Mouse (Mus musculus) heart, postnatal 0 days (tissue): ENCODE results near the gene Tmprss11c. TPM values are rescaled to one million over a fixed set of nuclear protein-coding genes. Genes with fewer than 3 reads are reported as not detected.

Source experiments
- ATAC-seq: fragments of 200-750 bp; cut with Nextera tagmentation; 2 replicates; pipeline ENCODE4 v1.8.0; 2017; ENCODE audit warnings: low read depth, moderate number of reproducible peaks, moderate library complexity; ENCODE audit not compliant: insufficient read depth
- DNase-seq: peaks from one replicate; pipeline ENCODE4 v3.0.0-alpha.2; 2016; ENCODE audit warnings: low spot score
- H3K27ac ChIP-seq: fragments of 300-500 bp; sonication (generic); 2 replicates; pipeline ENCODE4 v1.5.1; 2014; ENCODE audit warnings: low read depth, mild to moderate bottlenecking
- H3K27me3 ChIP-seq: fragments of 300-500 bp; sonication (generic); 2 replicates; pipeline ENCODE4 v1.6.1; 2014; ENCODE audit warnings: low read length, mixed read lengths; ENCODE audit not compliant: control insufficient read depth, insufficient read depth
- H3K36me3 ChIP-seq: fragments of 300-500 bp; sonication (generic); replicated peaks from 2 replicates; pipeline ENCODE4 v1.6.1; 2014; ENCODE audit warnings: low read length, mixed read lengths; ENCODE audit not compliant: control insufficient read depth, insufficient read depth
- H3K4me1 ChIP-seq: fragments of 300-500 bp; sonication (generic); 2 replicates; pipeline ENCODE4 v1.6.1; 2014; ENCODE audit warnings: antibody characterized with exemption; ENCODE audit not compliant: control insufficient read depth, insufficient read depth
- H3K4me2 ChIP-seq: fragments of 300-500 bp; sonication (generic); 2 replicates; pipeline ENCODE4 v1.6.1; 2014; ENCODE audit warnings: low read depth, mild to moderate bottlenecking, low read length, moderate library complexity
- H3K4me3 ChIP-seq: fragments of 300-500 bp; sonication (generic); 2 replicates; pipeline ENCODE4 v1.5.1; 2014; ENCODE audit warnings: low read depth, low read length
- H3K9ac ChIP-seq: fragments of 300-500 bp; sonication (generic); replicated peaks from 2 replicates; pipeline ENCODE4 v1.6.1; 2014; ENCODE audit warnings: low read depth, low read length, mixed read lengths
- H3K9me3 ChIP-seq: fragments of 300-500 bp; sonication (generic); replicated peaks from 2 replicates; pipeline ENCODE4 v1.6.1; 2016; ENCODE audit warnings: low read length; ENCODE audit not compliant: control insufficient read depth
- CTCF ChIP-seq: IDR thresholded peaks from 2 replicates; pipeline ENCODE4 v1.5.1; 2016; ENCODE audit warnings: antibody characterized with exemption, control low read depth, low read depth
- EP300 ChIP-seq: IDR thresholded peaks from 2 replicates; pipeline ENCODE4 v1.6.1; 2016; ENCODE audit warnings: antibody characterized with exemption, low read depth
- WGBS: fragments of 180-500 bp; shearing (Covaris S2); extraction: QIAGEN DNeasy Blood & Tissue Kit; methylation state at CpG from one replicate; pipeline ENCODE4 v1.1.7; 2014; 5-methylcytosine and 5-hydroxymethylcytosine counted together
- polyA plus RNA-seq: library from polyadenylated mRNA; unstranded; fragments of >200 nt; fragmentation: Nextera tagmentation; extraction: Ambion mirVana; gene quantifications from 2 replicates; pipeline ENCODE4 v1.2.1, GENCODE M21; 2015
- total RNA-seq: library from RNA; depleted of rRNA; stranded (reverse); fragments of >200 nt; gene quantifications from 2 replicates; pipeline ENCODE4 v1.2.3, GENCODE M21; 2014; ENCODE audit warnings: low replicate concordance; rRNA removed

Gene Tmprss11c
- total and polyA plus RNA-seq, 2 experiments from 2014 or later: not detected

DNA sequence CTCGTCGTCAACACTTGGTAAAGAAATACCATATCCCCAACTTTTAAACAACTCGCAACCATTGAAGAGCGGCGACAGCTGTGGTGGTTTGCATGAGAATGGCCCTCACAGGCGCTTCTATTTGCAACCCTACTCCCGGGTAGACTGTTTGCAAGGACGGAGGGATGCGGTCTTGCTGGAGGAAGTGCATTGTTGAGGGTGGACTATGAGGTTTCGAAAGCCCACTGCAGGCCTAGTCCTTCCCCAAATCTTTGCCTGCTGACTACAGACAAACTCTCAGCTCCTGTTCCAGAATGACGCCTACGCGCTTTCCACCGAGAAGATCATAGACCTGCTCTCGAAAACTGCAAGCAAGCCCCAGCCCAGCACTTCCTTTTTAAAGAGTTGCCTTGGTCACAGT lies 98.8 kb downstream of the Tmprss11c start:
- no peaks in the 10 kb centered on the region for H3K27me3 ChIP-seq
- TF ChIP-seq EP300 (no peak), CTCF (no peak)
- no peaks in the 10 kb centered on the region for H3K4me1 ChIP-seq
- no peaks in the 10 kb centered on the region for H3K36me3 ChIP-seq
- ATAC-seq: no peak
- DNase-seq: no peak
- H3K4me3 ChIP-seq: no peak overlapping the region
- H3K9ac ChIP-seq: no peak overlapping the region
- no peak overlapping the region for H3K4me2 ChIP-seq
- no peak overlapping the region for H3K27ac ChIP-seq
- WGBS: 47% methylated on average over 15 of the region's 15 CpGs
- H3K9me3 ChIP-seq: no peaks in the 10 kb centered on the region

GRCm38 (mm10) chr5:86187441-86187840 lies 101.7 kb downstream of the Tmprss11c start:
- H3K9ac ChIP-seq: no peak overlapping the region
- no peaks in the 10 kb centered on the region for H3K9me3 ChIP-seq
- no peak overlapping the region for H3K4me2 ChIP-seq
- WGBS: 41% methylated on average over 6 of the region's 6 CpGs
- ATAC-seq: no peak
- no peak overlapping the region for H3K4me3 ChIP-seq
- no peaks in the 10 kb centered on the region for H3K36me3 ChIP-seq
- H3K4me1 ChIP-seq: no peaks in the 10 kb centered on the region
- H3K27me3 ChIP-seq: no peaks in the 10 kb centered on the region
- H3K27ac ChIP-seq: no peak overlapping the region
- no peak for DNase-seq
- TF ChIP-seq EP300: no peak
- TF ChIP-seq CTCF: no peak

Other genes with a start within 250 kb of the Tmprss11c start
- gene Cenpc1, start 223.7 kb downstream of the Tmprss11c start, total RNA-seq: 5.5 and 7.9 TPM in 2 replicates
- 10.2 and 11.1 TPM in 2 replicates for gene Cenpc1, start 223.7 kb downstream of the Tmprss11c start, polyA plus RNA-seq
- 0.19 TPM in 1 of 2 replicates, not detected in the other for gene Stap1, start 217.6 kb downstream of the Tmprss11c start, total RNA-seq
- 0.22 and 0.27 TPM in 2 replicates for gene Stap1, start 217.6 kb downstream of the Tmprss11c start, polyA plus RNA-seq
- 7.5 and 7.6 TPM in 2 replicates for gene Uba6, start 116.5 kb downstream of the Tmprss11c start, total RNA-seq
- gene Uba6, start 116.5 kb downstream of the Tmprss11c start, polyA plus RNA-seq: 2.6 and 3.2 TPM in 2 replicates
- gene Gnrhr, start 91.4 kb downstream of the Tmprss11c start, total RNA-seq: not detected in 2 replicates
- gene Gnrhr, start 91.4 kb downstream of the Tmprss11c start, polyA plus RNA-seq: not detected in 2 replicates
- gene Tmprss11d, start 84.1 kb upstream of the Tmprss11c start, total RNA-seq: not detected in 2 replicates
- not detected in 2 replicates for gene Tmprss11d, start 84.1 kb upstream of the Tmprss11c start, polyA plus RNA-seq
- gene Tmprss11a, start 179.7 kb upstream of the Tmprss11c start, total RNA-seq: 0.11 TPM in 1 of 2 replicates, not detected in the other
- gene Tmprss11a, start 179.7 kb upstream of the Tmprss11c start, polyA plus RNA-seq: not detected in 2 replicates
- not detected in 2 replicates for gene Tmprss11g, start 229.3 kb upstream of the Tmprss11c start, total RNA-seq
- gene Tmprss11g, start 229.3 kb upstream of the Tmprss11c start, polyA plus RNA-seq: not detected in 2 replicates